In genomic region chr14:14960441-14960988, GRCm38 (mm10) we compare ENCODE assay signal across 23 mouse cellular contexts.
DNase-seq lines count a peak whose midpoint lies in the region; ATAC-seq and TF ChIP-seq lines count a peak whose summit lies in the region.
"Had no signal": no experiment of that assay in that cellular context is flagged by ENCODE, and none has a peak within 500 bp of the region (broad histone marks: within the 10 kb centered on the region; RNA-seq: fewer than 3 reads in every experiment).

No protein-coding gene starts in this region.

- no peak overlapping the region for H3K27ac ChIP-seq in forebrain, embryonic 12.5 days
- no peak overlapping the region for H3K27ac ChIP-seq in forebrain, embryonic 10.5 days
- H3K27ac ChIP-seq in layer of hippocampus, adult 2 months: peak overlapping the region; percentile 52; the same call in 1 of the 2 replicates
- peak overlapping the region; percentile 53 for H3K27ac ChIP-seq in forebrain, embryonic 15.5 days (replicated peaks)
- peak overlapping the region; percentile 84 for H3K27ac ChIP-seq in midbrain, postnatal 0 days (ENCODE audit: low read depth, low read length)
- no peak overlapping the region for H3K27ac ChIP-seq in intestine, postnatal 0 days (ENCODE audit: low read depth, low read length)
- H3K27ac ChIP-seq: embryonic facial prominence, embryonic 13.5 days; limb, embryonic 12.5 days; liver, embryonic 12.5 days; lung, embryonic 15.5 days; midbrain, embryonic 12.5 days had no signal

- no peak overlapping the region for H3K9ac ChIP-seq in forebrain, embryonic 12.5 days
- H3K9ac ChIP-seq in forebrain, embryonic 15.5 days (replicated peaks): no peak overlapping the region
- H3K9ac ChIP-seq in midbrain, postnatal 0 days (replicated peaks; ENCODE audit: low read length, poor library complexity, severe bottlenecking): no peak overlapping the region
- no peak overlapping the region for H3K9ac ChIP-seq in intestine, postnatal 0 days (ENCODE audit: low read depth, low read length)
- H3K9ac ChIP-seq: embryonic facial prominence, embryonic 13.5 days; limb, embryonic 12.5 days; liver, embryonic 12.5 days; lung, embryonic 15.5 days; midbrain, embryonic 12.5 days had no signal

- no peak for TF ChIP-seq CTCF in layer of hippocampus, adult 2 months (conservative IDR thresholded peaks at IDR 0.05)
- no peak for TF ChIP-seq CTCF in midbrain, postnatal 0 days (IDR thresholded peaks at IDR 0.05)
- TF ChIP-seq CTCF in intestine, postnatal 0 days (IDR thresholded peaks at IDR 0.05; ENCODE audit: low read depth): no peak

- ATAC-seq in forebrain, embryonic 12.5 days (ENCODE audit: low FRiP score): peak; percentile 6; the same call in 1 of the 2 replicates
- peak; percentile 65 for ATAC-seq in forebrain, embryonic 15.5 days (replicated peaks)
- ATAC-seq in midbrain, postnatal 0 days (ENCODE audit: low FRiP score): peak; percentile 75
- no peak for ATAC-seq in inflammation-experienced regulatory T-cells, adult 6 months
- ATAC-seq in intestine, postnatal 0 days: no peak
- ATAC-seq: liver, embryonic 12.5 days; Patski had no signal

- no peak overlapping the region for H3K4me3 ChIP-seq in forebrain, embryonic 12.5 days (replicated peaks)
- no peak overlapping the region for H3K4me3 ChIP-seq in forebrain, embryonic 10.5 days
- no peak overlapping the region for H3K4me3 ChIP-seq in layer of hippocampus, adult 2 months
- no peak overlapping the region for H3K4me3 ChIP-seq in forebrain, embryonic 15.5 days
- no peak overlapping the region for H3K4me3 ChIP-seq in midbrain, postnatal 0 days (ENCODE audit: low read depth, low read length)
- H3K4me3 ChIP-seq in intestine, postnatal 0 days (ENCODE audit: low read depth, low read length): no peak overlapping the region
- H3K4me3 ChIP-seq: embryonic facial prominence, embryonic 13.5 days; limb, embryonic 12.5 days; liver, embryonic 12.5 days; lung, embryonic 15.5 days; midbrain, embryonic 12.5 days had no signal

- H3K27me3 ChIP-seq in forebrain, embryonic 12.5 days: no peaks in the 10 kb centered on the region
- H3K27me3 ChIP-seq in forebrain, embryonic 10.5 days (ENCODE audit: poor library complexity, severe bottlenecking): no peaks in the 10 kb centered on the region
- no peaks in the 10 kb centered on the region for H3K27me3 ChIP-seq in forebrain, embryonic 15.5 days
- no peaks in the 10 kb centered on the region for H3K27me3 ChIP-seq in midbrain, postnatal 0 days (ENCODE audit: insufficient read depth, low read length)
- no peaks in the 10 kb centered on the region for H3K27me3 ChIP-seq in intestine, postnatal 0 days (replicated peaks; ENCODE audit: control insufficient read depth, insufficient read depth, low read length)
- H3K27me3 ChIP-seq: embryonic facial prominence, embryonic 13.5 days; limb, embryonic 12.5 days; liver, embryonic 12.5 days; lung, embryonic 15.5 days; midbrain, embryonic 12.5 days; Patski had no signal

- 82% methylated on average over 2 of the region's 2 CpGs for whole genome bisulfite sequencing in forebrain, embryonic 12.5 days
- 74% methylated on average over 2 of the region's 2 CpGs for WGBS in forebrain, embryonic 10.5 days
- 77% methylated on average over 2 of the region's 2 CpGs for WGBS in forebrain, embryonic 15.5 days
- 53% methylated on average over 2 of the region's 2 CpGs for WGBS in midbrain, postnatal 0 days
- 64% methylated on average over 2 of the region's 2 CpGs for WGBS in intestine, postnatal 0 days

- H3K36me3 ChIP-seq in forebrain, embryonic 12.5 days (replicated peaks): no peaks in the 10 kb centered on the region
- no peaks in the 10 kb centered on the region for H3K36me3 ChIP-seq in forebrain, embryonic 10.5 days (replicated peaks)
- H3K36me3 ChIP-seq in forebrain, embryonic 15.5 days: no peaks in the 10 kb centered on the region
- no peaks in the 10 kb centered on the region for H3K36me3 ChIP-seq in midbrain, postnatal 0 days (ENCODE audit: insufficient read depth, low read length)
- H3K36me3 ChIP-seq in intestine, postnatal 0 days (ENCODE audit: control insufficient read depth, insufficient read depth): no peaks in the 10 kb centered on the region
- H3K36me3 ChIP-seq: embryonic facial prominence, embryonic 13.5 days; limb, embryonic 12.5 days; liver, embryonic 12.5 days; lung, embryonic 15.5 days; midbrain, embryonic 12.5 days had no signal

- 0 out of 2 replicates have a peak, but pooled peaks cover 4% of the 10 kb centered on the region for H3K4me1 ChIP-seq in forebrain, embryonic 12.5 days
- no peaks in the 10 kb centered on the region for H3K4me1 ChIP-seq in forebrain, embryonic 10.5 days
- peaks cover 6% of the 10 kb centered on the region for H3K4me1 ChIP-seq in forebrain, embryonic 15.5 days
- peaks cover 5% of the 10 kb centered on the region for H3K4me1 ChIP-seq in midbrain, postnatal 0 days (ENCODE audit: insufficient read depth, low read length)
- H3K4me1 ChIP-seq in intestine, postnatal 0 days (replicated peaks; ENCODE audit: control insufficient read depth, insufficient read depth, low read length): no peaks in the 10 kb centered on the region
- H3K4me1 ChIP-seq: embryonic facial prominence, embryonic 13.5 days; limb, embryonic 12.5 days; liver, embryonic 12.5 days; lung, embryonic 15.5 days had no signal

- H3K4me2 ChIP-seq in forebrain, embryonic 12.5 days: no peak overlapping the region
- H3K4me2 ChIP-seq in forebrain, embryonic 15.5 days (replicated peaks): no peak overlapping the region
- no peak overlapping the region for H3K4me2 ChIP-seq in midbrain, postnatal 0 days (ENCODE audit: low read depth, low read length, poor library complexity, severe bottlenecking)
- no peak overlapping the region for H3K4me2 ChIP-seq in intestine, postnatal 0 days (replicated peaks; ENCODE audit: low read depth)
- H3K4me2 ChIP-seq: embryonic facial prominence, embryonic 13.5 days; heart, embryonic 11.5 days; limb, embryonic 12.5 days; liver, embryonic 12.5 days; lung, embryonic 15.5 days; midbrain, embryonic 12.5 days had no signal

- H3K9me3 ChIP-seq in forebrain, embryonic 12.5 days: no peaks in the 10 kb centered on the region
- no peaks in the 10 kb centered on the region for H3K9me3 ChIP-seq in forebrain, embryonic 10.5 days
- no peaks in the 10 kb centered on the region for H3K9me3 ChIP-seq in forebrain, embryonic 15.5 days
- no peaks in the 10 kb centered on the region for H3K9me3 ChIP-seq in midbrain, postnatal 0 days (ENCODE audit: low read length)
- no peaks in the 10 kb centered on the region for H3K9me3 ChIP-seq in intestine, postnatal 0 days (ENCODE audit: control insufficient read depth)
- H3K9me3 ChIP-seq: embryonic facial prominence, embryonic 13.5 days; limb, embryonic 12.5 days; liver, embryonic 12.5 days; lung, embryonic 15.5 days; midbrain, embryonic 12.5 days had no signal

- DNase-seq in forebrain, embryonic 10.5 days (ENCODE audit: extremely low spot score, low spot score): no peak
- no peak for DNase-seq in layer of hippocampus, adult 2 months (ENCODE audit: low spot score in 2 of 2)
- DNase-seq in layer of hippocampus, adult 18-20 months (ENCODE audit: low spot score in 2 of 2): no peak
- no peak for DNase-seq in midbrain, postnatal 0 days (ENCODE audit: low spot score)
- DNase-seq: adrenal gland, adult 8-10 months; cerebellum, adult 9-11 months; heart, postnatal 10 days; kidney, adult 9 months; kidney, postnatal 36 days; lung, postnatal 4 days; right cerebral cortex, postnatal 14 days; thymus, adult 2 months had no signal

Comparison
In these comparisons a context has a peak if more than half of its experiments do, and no peak if none do; other contexts are left out.
1. H3K27ac ChIP-seq: peak in layer of hippocampus, adult 2 months (single experiment), forebrain, embryonic 15.5 days (single experiment) and midbrain, postnatal 0 days (single experiment); none in forebrain, embryonic 12.5 days (single experiment), forebrain, embryonic 10.5 days (single experiment) and intestine, postnatal 0 days (single experiment).
2. ATAC-seq: peak in forebrain, embryonic 12.5 days (single experiment), forebrain, embryonic 15.5 days (single experiment) and midbrain, postnatal 0 days (single experiment); none in inflammation-experienced regulatory T-cells, adult 6 months (single experiment) and intestine, postnatal 0 days (single experiment).